Mouse (Mus musculus): ENCODE data around the gene Gpc5. TPM values are rescaled to one million over a fixed set of nuclear protein-coding genes. Genes with fewer than 3 reads are reported as not detected.
A peak's percentile ranks its signal among the peaks of the same experiment; 100 is the strongest.

Gpc5 gene
- polyA plus RNA-seq, 1 experiment from 2014 or later: 5.5 TPM

DNA sequence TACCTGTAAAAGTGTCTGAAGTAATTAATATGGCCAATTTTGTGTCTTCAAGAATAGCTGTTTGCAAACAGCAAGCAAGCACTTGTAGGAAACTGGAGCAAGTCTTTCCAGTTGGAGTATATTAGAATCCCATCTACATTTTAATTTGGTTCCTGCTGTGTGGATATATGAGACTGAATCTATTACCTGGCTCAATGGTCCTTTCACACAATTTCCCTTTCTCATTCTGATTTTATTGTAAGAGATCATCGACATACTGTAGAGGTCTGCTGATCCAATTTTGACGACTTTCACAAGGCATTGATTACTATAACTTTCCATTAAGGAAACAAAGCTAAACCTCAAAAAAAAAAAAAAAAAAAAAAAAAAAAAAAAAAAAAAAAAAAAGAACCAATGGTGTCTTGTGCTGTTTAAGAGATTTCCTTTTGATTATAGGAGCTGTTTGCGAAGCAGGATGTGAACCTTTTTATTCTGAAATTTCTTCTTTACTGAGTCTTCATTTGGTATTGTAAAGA, 85.4 kb downstream of the Gpc5 start:
- ATAC-seq (ENCODE audit: low FRiP score, low TSS enrichment) (no peak), DNase-seq (no peak)
- H3K27me3 ChIP-seq (ENCODE audit: control insufficient read depth, insufficient read depth, low read length): no peaks in the 10 kb centered on the region
- no peaks in the 10 kb centered on the region for H3K36me3 ChIP-seq (ENCODE audit: control insufficient read depth, insufficient read depth, low read length)
- no peaks in the 10 kb centered on the region for H3K4me1 ChIP-seq (ENCODE audit: control insufficient read depth, insufficient read depth, low read length)
- no peak overlapping the region for H3K27ac ChIP-seq (replicated peaks; ENCODE audit: low read depth, low read length)
- no peak overlapping the region for H3K9ac ChIP-seq (replicated peaks; ENCODE audit: low read length)
- no peaks in the 10 kb centered on the region for H3K9me3 ChIP-seq (ENCODE audit: control insufficient read depth, low read length)
- H3K4me3 ChIP-seq (replicated peaks; ENCODE audit: low read depth, low read length): no peak overlapping the region
- 57% methylated on average over 3 of the region's 3 CpGs for WGBS
- H3K4me2 ChIP-seq (ENCODE audit: low read length): no peak overlapping the region

DNA sequence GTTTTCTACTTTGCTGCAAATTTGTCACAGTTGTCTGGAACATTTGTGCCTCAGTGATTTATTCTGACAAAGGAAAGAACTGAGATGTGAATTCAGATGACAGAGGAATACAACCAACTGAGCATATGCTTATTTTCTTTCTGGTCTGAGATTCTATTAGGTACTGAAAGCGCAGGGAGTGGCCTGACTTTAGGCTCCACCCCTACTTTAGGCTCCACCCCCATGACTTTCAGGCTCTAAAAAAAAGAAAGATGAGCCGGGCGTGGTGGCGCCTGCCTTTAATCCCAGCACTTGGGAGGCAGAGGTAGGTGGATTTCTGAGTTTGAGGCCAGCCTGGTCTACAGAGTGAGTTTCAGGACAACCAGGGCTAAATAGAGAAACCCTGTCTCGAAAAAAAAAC, 87.9 kb downstream of the Gpc5 start:
- Histone ChIP-seq H3K27ac (replicated peaks; ENCODE audit: low read depth, low read length) (no peak overlapping the region), H3K4me2 (ENCODE audit: low read length) (no peak overlapping the region), H3K27me3 (ENCODE audit: control insufficient read depth, insufficient read depth, low read length) (no peaks in the 10 kb centered on the region), H3K4me1 (ENCODE audit: control insufficient read depth, insufficient read depth, low read length) (no peaks in the 10 kb centered on the region), H3K9me3 (ENCODE audit: control insufficient read depth, low read length) (no peaks in the 10 kb centered on the region), H3K9ac (replicated peaks; ENCODE audit: low read length) (no peak overlapping the region), H3K36me3 (ENCODE audit: control insufficient read depth, insufficient read depth, low read length) (no peaks in the 10 kb centered on the region), H3K4me3 (replicated peaks; ENCODE audit: low read depth, low read length) (no peak overlapping the region)
- 80% methylated on average over 5 of the region's 5 CpGs for WGBS
- DNase-seq: no peak
- ATAC-seq (ENCODE audit: low FRiP score, low TSS enrichment): no peak

DNA sequence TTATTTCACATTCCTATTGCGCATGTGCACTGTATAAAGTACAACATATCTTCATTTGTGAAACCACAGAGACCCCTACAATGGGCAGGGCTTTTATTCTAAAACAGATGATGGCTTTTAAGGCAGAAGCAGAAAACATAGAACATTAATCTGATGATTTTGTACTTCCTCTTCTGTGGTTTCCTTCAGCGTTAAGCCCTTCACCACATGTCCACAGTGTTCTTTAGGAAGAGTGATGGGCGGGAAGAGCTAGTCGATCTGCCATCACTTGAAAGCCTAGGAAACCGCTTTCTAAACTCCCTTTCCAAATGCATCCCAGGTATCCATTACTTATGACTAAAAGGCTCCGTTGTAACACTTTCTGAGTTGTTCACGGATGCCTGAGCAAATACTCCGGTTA, 96.2 kb downstream of the Gpc5 start:
- ATAC-seq (ENCODE audit: low FRiP score, low TSS enrichment): no peak
- Histone ChIP-seq H3K4me1 (ENCODE audit: control insufficient read depth, insufficient read depth, low read length) (no peaks in the 10 kb centered on the region), H3K36me3 (ENCODE audit: control insufficient read depth, insufficient read depth, low read length) (no peaks in the 10 kb centered on the region), H3K27ac (replicated peaks; ENCODE audit: low read depth, low read length) (no peak overlapping the region), H3K27me3 (ENCODE audit: control insufficient read depth, insufficient read depth, low read length) (no peaks in the 10 kb centered on the region), H3K4me2 (ENCODE audit: low read length) (no peak overlapping the region), H3K9ac (replicated peaks; ENCODE audit: low read length) (no peak overlapping the region), H3K4me3 (replicated peaks; ENCODE audit: low read depth, low read length) (no peak overlapping the region), H3K9me3 (ENCODE audit: control insufficient read depth, low read length) (no peaks in the 10 kb centered on the region)
- 87% methylated on average over 8 of the region's 8 CpGs for WGBS
- DNase-seq: no peak

DNA sequence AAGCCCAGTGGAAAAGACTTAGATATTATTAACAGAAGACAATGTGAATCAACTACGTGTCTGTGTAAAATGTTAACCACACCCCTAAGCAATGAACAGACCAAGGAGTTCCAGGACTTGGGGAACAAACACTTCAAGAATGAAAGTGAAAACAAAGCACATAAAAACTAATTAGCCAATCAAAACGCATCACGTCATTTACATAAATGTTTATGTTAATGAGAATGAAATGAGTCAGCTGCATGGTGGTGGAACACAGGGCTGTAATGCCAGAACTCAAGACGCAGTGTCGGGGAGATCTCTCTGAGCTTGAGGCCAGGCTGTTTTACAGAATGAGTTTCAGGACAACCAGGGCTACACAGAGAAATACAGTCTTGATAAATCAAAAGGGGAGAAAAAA, 136.1 kb downstream of the Gpc5 start:
- H3K36me3 ChIP-seq (ENCODE audit: control insufficient read depth, insufficient read depth, low read length): no peaks in the 10 kb centered on the region
- H3K4me2 ChIP-seq (ENCODE audit: low read length): no peak overlapping the region
- H3K4me1 ChIP-seq (ENCODE audit: control insufficient read depth, insufficient read depth, low read length): no peaks in the 10 kb centered on the region
- 82% methylated on average over 5 of the region's 5 CpGs for WGBS
- no peak overlapping the region for H3K9ac ChIP-seq (replicated peaks; ENCODE audit: low read length)
- no peak for DNase-seq
- no peak overlapping the region for H3K4me3 ChIP-seq (replicated peaks; ENCODE audit: low read depth, low read length)
- H3K27ac ChIP-seq (replicated peaks; ENCODE audit: low read depth, low read length): no peak overlapping the region
- no peaks in the 10 kb centered on the region for H3K9me3 ChIP-seq (ENCODE audit: control insufficient read depth, low read length)
- no peak for ATAC-seq (ENCODE audit: low FRiP score, low TSS enrichment)
- H3K27me3 ChIP-seq (ENCODE audit: control insufficient read depth, insufficient read depth, low read length): no peaks in the 10 kb centered on the region

DNA sequence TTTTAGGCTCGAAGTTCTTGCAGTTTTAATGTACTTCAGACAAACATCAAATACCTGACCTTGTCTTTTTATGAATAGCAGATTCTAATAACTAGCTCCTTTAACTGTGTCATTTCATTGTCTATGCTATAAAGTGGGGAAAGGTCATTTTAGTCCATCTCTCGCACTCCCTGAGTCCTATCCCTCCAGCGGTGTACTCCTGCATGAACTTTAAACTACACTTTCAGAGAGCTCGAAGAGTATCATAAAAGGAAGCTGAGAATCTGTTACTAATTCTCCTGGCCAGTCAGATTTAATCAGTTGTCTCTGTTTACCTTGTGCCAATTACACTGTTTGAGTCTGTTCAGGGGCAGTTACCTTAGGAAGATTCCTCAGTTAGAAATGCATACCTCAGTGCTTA, 144.4 kb downstream of the Gpc5 start:
- Histone ChIP-seq H3K4me3 (replicated peaks; ENCODE audit: low read depth, low read length) (no peak overlapping the region), H3K9ac (replicated peaks; ENCODE audit: low read length) (no peak overlapping the region), H3K4me1 (ENCODE audit: control insufficient read depth, insufficient read depth, low read length) (0 out of 2 replicates have a peak, but pooled peaks cover 4% of the 10 kb centered on the region), H3K4me2 (ENCODE audit: low read length) (no peak overlapping the region), H3K9me3 (ENCODE audit: control insufficient read depth, low read length) (no peaks in the 10 kb centered on the region), H3K27me3 (ENCODE audit: control insufficient read depth, insufficient read depth, low read length) (no peaks in the 10 kb centered on the region), H3K27ac (replicated peaks; ENCODE audit: low read depth, low read length) (no peak overlapping the region), H3K36me3 (ENCODE audit: control insufficient read depth, insufficient read depth, low read length) (no peaks in the 10 kb centered on the region)
- ATAC-seq (ENCODE audit: low FRiP score, low TSS enrichment) (no peak), DNase-seq (no peak)
- WGBS: 81% methylated on average over 4 of the region's 4 CpGs

DNA sequence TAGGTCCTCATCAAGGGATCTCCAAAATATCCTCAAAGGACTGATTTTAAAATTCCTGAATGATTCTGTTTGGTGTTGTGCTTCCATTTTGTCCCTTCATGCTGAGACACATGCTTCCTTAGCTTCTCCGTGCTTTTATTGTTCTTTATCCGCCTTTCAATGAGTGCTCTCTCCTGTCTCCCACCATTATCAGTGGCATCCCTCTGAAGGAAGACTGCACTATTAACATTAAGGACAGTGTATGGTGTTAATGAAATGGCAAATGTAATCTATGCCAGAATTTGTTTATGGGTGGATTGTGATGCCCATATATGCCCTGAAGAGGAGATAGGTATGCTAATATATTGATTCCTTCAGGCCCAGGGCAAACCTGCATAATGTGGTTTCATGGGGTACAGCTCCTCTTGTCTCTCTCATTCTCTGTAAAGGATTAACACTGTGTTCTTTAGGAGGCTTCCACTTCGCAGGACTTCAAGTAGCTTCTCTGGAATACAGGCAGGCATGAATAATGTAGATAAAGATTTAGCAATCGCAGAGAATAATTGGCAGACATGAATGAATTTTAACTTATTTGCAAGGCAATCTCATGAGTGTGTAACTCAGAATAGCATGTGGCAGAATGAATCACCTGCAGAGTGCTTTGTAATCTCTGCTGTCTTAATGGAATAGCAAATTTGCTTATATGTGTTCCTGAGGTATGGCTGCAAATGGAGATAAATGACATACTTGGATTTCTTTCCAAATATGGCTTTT, 148.8 kb downstream of the Gpc5 start:
- 0 out of 2 replicates have a peak, but pooled peaks cover 4% of the 10 kb centered on the region for H3K4me1 ChIP-seq (ENCODE audit: control insufficient read depth, insufficient read depth, low read length)
- H3K9ac ChIP-seq (replicated peaks; ENCODE audit: low read length): no peak overlapping the region
- H3K36me3 ChIP-seq (ENCODE audit: control insufficient read depth, insufficient read depth, low read length): no peaks in the 10 kb centered on the region
- WGBS: 35% methylated on average over 4 of the region's 4 CpGs
- H3K4me2 ChIP-seq (ENCODE audit: low read length): no peak overlapping the region
- 0 out of 2 replicates have a peak overlapping the region, but pooled peaks have one; percentile 0 for H3K27ac ChIP-seq (replicated peaks; ENCODE audit: low read depth, low read length)
- no peaks in the 10 kb centered on the region for H3K27me3 ChIP-seq (ENCODE audit: control insufficient read depth, insufficient read depth, low read length)
- ATAC-seq (ENCODE audit: low FRiP score, low TSS enrichment) (no peak), DNase-seq (peak; percentile 30)
- no peak overlapping the region for H3K4me3 ChIP-seq (replicated peaks; ENCODE audit: low read depth, low read length)
- H3K9me3 ChIP-seq (ENCODE audit: control insufficient read depth, low read length): no peaks in the 10 kb centered on the region

DNA sequence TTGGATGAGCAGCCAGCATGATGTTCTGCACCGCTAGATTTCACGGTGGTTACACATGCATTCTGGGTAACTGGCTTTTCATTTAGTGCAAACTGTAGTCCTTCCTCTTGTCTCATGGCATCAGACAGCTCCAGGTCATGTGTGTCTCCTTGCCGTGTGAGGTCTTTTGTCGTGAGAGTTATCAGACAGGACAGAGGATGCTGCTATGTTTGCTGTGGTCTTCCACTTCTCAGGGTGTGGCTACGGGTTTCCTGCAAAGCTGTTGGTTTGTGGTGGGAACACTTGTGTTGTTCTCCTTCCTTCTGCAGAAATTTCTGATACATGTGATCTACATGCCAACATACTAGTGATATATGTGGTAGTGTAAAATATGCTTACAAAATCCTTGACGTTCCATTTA, 158.5 kb downstream of the Gpc5 start:
- DNase-seq (no peak), ATAC-seq (ENCODE audit: low FRiP score, low TSS enrichment) (no peak)
- Histone ChIP-seq H3K4me2 (ENCODE audit: low read length) (no peak overlapping the region), H3K27ac (replicated peaks; ENCODE audit: low read depth, low read length) (no peak overlapping the region), H3K4me3 (replicated peaks; ENCODE audit: low read depth, low read length) (no peak overlapping the region), H3K4me1 (ENCODE audit: control insufficient read depth, insufficient read depth, low read length) (no peaks in the 10 kb centered on the region), H3K36me3 (ENCODE audit: control insufficient read depth, insufficient read depth, low read length) (no peaks in the 10 kb centered on the region), H3K9ac (replicated peaks; ENCODE audit: low read length) (no peak overlapping the region), H3K9me3 (ENCODE audit: control insufficient read depth, low read length) (no peaks in the 10 kb centered on the region), H3K27me3 (ENCODE audit: control insufficient read depth, insufficient read depth, low read length) (no peaks in the 10 kb centered on the region)
- WGBS: 92% methylated on average over 6 of the region's 6 CpGs

DNA sequence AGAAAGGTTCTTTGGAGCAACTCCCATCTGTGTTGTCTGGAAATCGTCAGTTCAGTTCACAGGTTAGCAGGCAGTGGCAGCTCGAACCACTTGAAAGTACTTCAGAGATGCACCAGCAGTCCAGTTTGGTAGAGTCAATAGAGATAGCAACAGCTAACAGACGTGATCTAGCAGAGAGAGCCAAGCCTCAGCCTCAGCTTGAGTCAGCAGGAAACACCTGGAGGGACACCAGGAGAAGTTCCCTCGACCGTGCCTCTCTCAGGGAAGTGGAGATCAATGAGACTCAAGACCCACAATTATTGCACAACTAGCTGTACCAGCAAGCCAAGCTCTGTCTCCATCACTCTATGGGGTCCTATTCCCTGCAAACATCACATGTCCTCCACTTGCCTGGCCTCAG, 159.8 kb downstream of the Gpc5 start:
- no peak for DNase-seq
- WGBS: 81% methylated on average over 5 of the region's 5 CpGs
- no peaks in the 10 kb centered on the region for H3K9me3 ChIP-seq (ENCODE audit: control insufficient read depth, low read length)
- H3K36me3 ChIP-seq (ENCODE audit: control insufficient read depth, insufficient read depth, low read length): no peaks in the 10 kb centered on the region
- H3K4me1 ChIP-seq (ENCODE audit: control insufficient read depth, insufficient read depth, low read length): no peaks in the 10 kb centered on the region
- no peak for ATAC-seq (ENCODE audit: low FRiP score, low TSS enrichment)
- no peak overlapping the region for H3K27ac ChIP-seq (replicated peaks; ENCODE audit: low read depth, low read length)
- H3K9ac ChIP-seq (replicated peaks; ENCODE audit: low read length): no peak overlapping the region
- no peak overlapping the region for H3K4me3 ChIP-seq (replicated peaks; ENCODE audit: low read depth, low read length)
- H3K4me2 ChIP-seq (ENCODE audit: low read length): no peak overlapping the region
- no peaks in the 10 kb centered on the region for H3K27me3 ChIP-seq (ENCODE audit: control insufficient read depth, insufficient read depth, low read length)

DNA sequence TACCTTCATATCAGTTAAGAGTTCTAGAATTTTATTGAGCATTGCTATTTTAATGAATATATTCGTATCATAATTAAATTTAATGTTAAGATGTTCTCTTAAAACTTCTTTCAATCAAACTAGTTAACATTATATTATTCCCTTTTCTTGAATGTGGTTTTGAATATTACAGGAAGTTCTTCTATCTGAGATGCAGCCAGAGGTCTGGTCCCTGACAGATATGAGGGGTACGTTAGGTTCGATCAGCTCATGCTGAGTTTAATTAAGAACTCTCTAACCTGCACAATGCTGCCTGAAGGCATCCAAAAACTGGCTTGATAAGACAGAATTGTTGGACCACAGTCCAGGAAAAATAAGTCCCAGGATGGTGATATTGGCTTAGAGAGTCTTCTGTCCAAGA, 161.1 kb downstream of the Gpc5 start:
- Histone ChIP-seq H3K4me3 (replicated peaks; ENCODE audit: low read depth, low read length) (no peak overlapping the region), H3K9ac (replicated peaks; ENCODE audit: low read length) (no peak overlapping the region), H3K27ac (replicated peaks; ENCODE audit: low read depth, low read length) (no peak overlapping the region), H3K9me3 (ENCODE audit: control insufficient read depth, low read length) (no peaks in the 10 kb centered on the region), H3K4me2 (ENCODE audit: low read length) (no peak overlapping the region), H3K36me3 (ENCODE audit: control insufficient read depth, insufficient read depth, low read length) (no peaks in the 10 kb centered on the region), H3K4me1 (ENCODE audit: control insufficient read depth, insufficient read depth, low read length) (no peaks in the 10 kb centered on the region), H3K27me3 (ENCODE audit: control insufficient read depth, insufficient read depth, low read length) (no peaks in the 10 kb centered on the region)
- ATAC-seq (ENCODE audit: low FRiP score, low TSS enrichment) (no peak), DNase-seq (no peak)
- WGBS: 91% methylated on average over 3 of the region's 3 CpGs

Data from midbrain, embryonic 14.5 days (tissue).